Mouse (Mus musculus) E14TG2a.4 (cell line): ENCODE results near the gene Capg.

Source experiments
- CTCF ChIP-seq: conservative IDR thresholded peaks from 2 replicates; pipeline ENCODE4 v1.5.1; 2014; ENCODE audit warnings: low read length
- NANOG ChIP-seq: IDR thresholded peaks from 2 replicates; pipeline ENCODE4 v1.6.1; 2014; ENCODE audit warnings: borderline replicate concordance, low read length, mixed read lengths

DNA sequence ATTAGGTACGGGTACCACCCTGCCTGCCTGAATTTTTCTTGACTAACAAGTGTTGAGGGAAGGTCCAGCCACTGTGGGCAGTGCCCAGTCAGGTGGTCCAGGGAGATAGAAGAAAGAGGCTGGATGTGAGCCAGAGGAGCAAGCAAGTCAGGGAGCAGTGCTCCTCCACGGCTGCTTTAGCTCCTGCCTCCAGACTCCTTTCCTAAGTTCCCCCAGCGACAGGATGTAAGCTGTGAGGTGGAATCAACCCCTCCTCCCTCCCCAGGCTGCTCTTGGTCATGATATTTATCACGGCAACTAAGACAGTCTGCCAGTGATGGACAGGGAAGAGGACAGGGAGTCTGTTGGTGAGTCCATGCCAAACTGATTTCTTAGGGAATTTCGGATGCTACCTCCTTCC lies 49.7 kb downstream of the Capg start:
- no peak for TF ChIP-seq CTCF
- TF ChIP-seq NANOG, result no peak
